Mouse (Mus musculus): ENCODE data around the gene Pmp22.

- TF ChIP-seq CTCF (IDR thresholded peaks at IDR 0.05; ENCODE audit: low read depth) (no peak), EP300 (IDR thresholded peaks at IDR 0.05; ENCODE audit: low read depth) (no peak)
These were observed 19.5 kb downstream of the Pmp22 start for GRCm38 (mm10) chr11:63148276-63148675.

Data from liver, embryonic 14.5 days (tissue).